8 mouse cellular contexts compared by ENCODE assay signal in the genomic region with DNA sequence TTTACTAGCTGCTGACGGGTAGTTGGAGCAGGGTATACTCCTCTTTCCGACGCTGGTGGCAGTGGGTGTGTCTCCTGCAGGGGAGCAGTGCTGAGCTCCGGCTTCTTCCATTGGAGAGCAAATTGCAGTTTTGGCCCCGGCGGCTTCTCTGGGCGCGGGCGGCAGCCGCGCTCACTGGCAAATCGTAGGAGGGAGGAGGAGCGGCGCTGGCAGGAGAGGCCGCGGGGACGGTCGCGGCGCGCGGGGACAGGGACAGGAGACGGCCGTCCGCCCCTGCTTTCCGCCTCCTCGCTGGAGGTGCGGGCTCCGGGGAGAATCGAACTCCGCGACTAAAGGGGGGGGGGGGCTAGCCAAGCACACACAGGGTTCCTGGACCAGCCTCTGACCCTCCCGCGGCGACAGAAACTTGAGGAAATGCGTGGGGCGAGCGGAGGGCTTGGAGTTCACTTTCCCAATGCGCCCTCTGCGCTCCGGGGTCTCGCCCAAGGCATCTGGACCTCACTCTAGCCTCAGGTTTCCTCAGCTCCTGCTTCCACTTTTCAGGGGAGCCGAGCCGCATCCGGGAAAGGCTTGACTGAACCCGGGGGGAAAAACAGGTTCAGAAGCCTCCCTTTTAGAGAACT. TPM values are rescaled to one million over a fixed set of nuclear protein-coding genes. Genes with fewer than 3 reads are reported as not detected.
A peak's percentile ranks its signal among the peaks of the same experiment; 100 is the strongest.
DNase-seq lines count a peak whose midpoint lies in the region; ATAC-seq lines count a peak whose summit lies in the region.

No protein-coding gene starts in this region.

- no peak for ATAC-seq in kidney, embryonic 16.5 days (ENCODE audit: low FRiP score, low TSS enrichment)
- ATAC-seq in liver, embryonic 11.5 days (replicated peaks; ENCODE audit: low FRiP score): no peak
- no peak for ATAC-seq in neural tube, embryonic 11.5 days (ENCODE audit: insufficient read depth, low FRiP score, low TSS enrichment)

- no peaks in the 10 kb centered on the region for H3K36me3 ChIP-seq in heart, embryonic 10.5 days
- H3K36me3 ChIP-seq in kidney, embryonic 16.5 days (ENCODE audit: insufficient read depth, low read length): no peaks in the 10 kb centered on the region
- no peaks in the 10 kb centered on the region for H3K36me3 ChIP-seq in liver, embryonic 11.5 days (ENCODE audit: control insufficient read depth, insufficient read depth, low read length)
- no peaks in the 10 kb centered on the region for H3K36me3 ChIP-seq in neural tube, embryonic 11.5 days (ENCODE audit: control insufficient read depth, insufficient read depth, low read length)

- H3K9ac ChIP-seq in kidney, embryonic 16.5 days (replicated peaks; ENCODE audit: low read length): peak overlapping the region; percentile 59
- H3K9ac ChIP-seq in liver, embryonic 11.5 days (ENCODE audit: low read depth, low read length): peak overlapping the region; percentile 26; the same call in 1 of the 2 replicates
- H3K9ac ChIP-seq in neural tube, embryonic 11.5 days (ENCODE audit: low read length): no peak overlapping the region

- peak overlapping the region; percentile 37 for H3K27ac ChIP-seq in heart, embryonic 10.5 days
- no peak overlapping the region for H3K27ac ChIP-seq in kidney, embryonic 16.5 days (ENCODE audit: low read length)
- H3K27ac ChIP-seq in liver, embryonic 11.5 days (ENCODE audit: low read depth, low read length): no peak overlapping the region
- H3K27ac ChIP-seq in neural tube, embryonic 11.5 days (ENCODE audit: low read depth, low read length): no peak overlapping the region

- H3K27me3 ChIP-seq in heart, embryonic 10.5 days (ENCODE audit: insufficient read depth, poor library complexity, severe bottlenecking): peaks cover 95% of the 10 kb centered on the region
- H3K27me3 ChIP-seq in kidney, embryonic 16.5 days (ENCODE audit: insufficient read depth, low read length): peaks cover 89% of the 10 kb centered on the region
- H3K27me3 ChIP-seq in liver, embryonic 11.5 days (replicated peaks; ENCODE audit: control insufficient read depth, insufficient read depth, low read length): peaks cover 95% of the 10 kb centered on the region
- H3K27me3 ChIP-seq in neural tube, embryonic 11.5 days (ENCODE audit: control insufficient read depth, insufficient read depth, low read length): peaks cover 80% of the 10 kb centered on the region

- H3K4me2 ChIP-seq in kidney, embryonic 16.5 days (replicated peaks; ENCODE audit: low read depth, low read length): peak overlapping the region; percentile 68
- H3K4me2 ChIP-seq in liver, embryonic 11.5 days: peak overlapping the region; percentile 72
- peak overlapping the region; percentile 43 for H3K4me2 ChIP-seq in neural tube, embryonic 11.5 days (ENCODE audit: low read depth)

- peak; percentile 16 to 28 for DNase-seq in urinary bladder, postnatal 36 days (ENCODE audit: low spot score in 2 of 2)
- DNase-seq in urinary bladder, postnatal 4 days (ENCODE audit: low spot score in 2 of 2): no peak
- peak; percentile 66 to 70 for DNase-seq in cerebellum, postnatal 14 days
- DNase-seq in heart, embryonic 10.5 days (ENCODE audit: low spot score): no peak
- DNase-seq in liver, embryonic 11.5 days (ENCODE audit: low spot score): peak; percentile 50
- peak; percentile 53 for DNase-seq in neural tube, embryonic 11.5 days (ENCODE audit: low spot score)
- DNase-seq in spleen, postnatal 14 days (ENCODE audit: low spot score in 2 of 2): no peak

- H3K4me1 ChIP-seq in heart, embryonic 10.5 days: peaks cover 40% of the 10 kb centered on the region
- H3K4me1 ChIP-seq in kidney, embryonic 16.5 days (ENCODE audit: insufficient read depth, low read length): peaks cover 36% of the 10 kb centered on the region
- peaks cover 13% of the 10 kb centered on the region for H3K4me1 ChIP-seq in liver, embryonic 11.5 days (replicated peaks; ENCODE audit: control insufficient read depth, insufficient read depth, low read length)
- H3K4me1 ChIP-seq in neural tube, embryonic 11.5 days (ENCODE audit: control insufficient read depth, insufficient read depth, low read length): peaks cover 11% of the 10 kb centered on the region

- no peaks in the 10 kb centered on the region for H3K9me3 ChIP-seq in heart, embryonic 10.5 days
- H3K9me3 ChIP-seq in kidney, embryonic 16.5 days (ENCODE audit: low read length): no peaks in the 10 kb centered on the region
- H3K9me3 ChIP-seq in liver, embryonic 11.5 days (ENCODE audit: control insufficient read depth, low read length): no peaks in the 10 kb centered on the region
- no peaks in the 10 kb centered on the region for H3K9me3 ChIP-seq in neural tube, embryonic 11.5 days (ENCODE audit: control insufficient read depth, low read length)

- H3K4me3 ChIP-seq in heart, embryonic 10.5 days: peak overlapping the region; percentile 64
- peak overlapping the region; percentile 54 for H3K4me3 ChIP-seq in kidney, embryonic 16.5 days (ENCODE audit: low read length)
- H3K4me3 ChIP-seq in liver, embryonic 11.5 days (ENCODE audit: low read depth, low read length): peak overlapping the region; percentile 54
- H3K4me3 ChIP-seq in neural tube, embryonic 11.5 days (ENCODE audit: low read depth, low read length): peak overlapping the region; percentile 29

- WGBS in heart, embryonic 10.5 days: under 1% methylated on average over 45 of the region's 46 CpGs
- WGBS in kidney, embryonic 16.5 days: under 1% methylated on average over 41 of the region's 46 CpGs
- WGBS in liver, embryonic 11.5 days: 1% methylated on average over 45 of the region's 46 CpGs
- under 1% methylated on average over 40 of the region's 46 CpGs for WGBS in neural tube, embryonic 11.5 days

RNA-seq across cellular contexts. Expression of gene Kcnh3, which starts 1.0 kb away (rescaled TPM):
- polyA plus RNA-seq in heart, embryonic 10.5 days (2016; fragmentation: Nextera tagmentation; extraction: Ambion mirVana): 0.27 and 0.28 TPM in 2 replicates
- polyA plus RNA-seq in kidney, embryonic 16.5 days (2015; fragmentation: Nextera tagmentation; extraction: Ambion mirVana): 0.56 and 0.77 TPM in 2 replicates
- polyA plus RNA-seq in liver, embryonic 11.5 days (2014; fragmentation: Nextera tagmentation; extraction: Ambion mirVana): 0.15 TPM in 1 of 2 replicates, not detected in the other
- polyA plus RNA-seq in neural tube, embryonic 11.5 days (2014; fragmentation: Nextera tagmentation; extraction: Ambion mirVana): 0.44 and 0.70 TPM in 2 replicates

RNA-seq across cellular contexts. Expression of gene Mcrs1, which starts 28.1 kb away (rescaled TPM):
- 174 and 196 TPM in 2 replicates for polyA plus RNA-seq in heart, embryonic 10.5 days (2016; fragmentation: Nextera tagmentation; extraction: Ambion mirVana)
- polyA plus RNA-seq in kidney, embryonic 16.5 days (2015; fragmentation: Nextera tagmentation; extraction: Ambion mirVana): 177 and 181 TPM in 2 replicates
- polyA plus RNA-seq in liver, embryonic 11.5 days (2014; fragmentation: Nextera tagmentation; extraction: Ambion mirVana): 113 and 123 TPM in 2 replicates
- polyA plus RNA-seq in neural tube, embryonic 11.5 days (2014; fragmentation: Nextera tagmentation; extraction: Ambion mirVana): 188 and 193 TPM in 2 replicates

Comparison
In these comparisons a context has a peak if more than half of its experiments do, and no peak if none do; other contexts are left out.
1. DNase-seq: peak in urinary bladder, postnatal 36 days (2 of 2), cerebellum, postnatal 14 days (2 of 2), liver, embryonic 11.5 days (single experiment) and neural tube, embryonic 11.5 days (single experiment); none in urinary bladder, postnatal 4 days (0 of 2), heart, embryonic 10.5 days (single experiment) and spleen, postnatal 14 days (0 of 2).
2. Peak in every context shown above with its lines, with median percentiles within 50 percentile points of each other: H3K4me3 ChIP-seq and H3K4me2 ChIP-seq.